Mouse (Mus musculus) left cerebral cortex, postnatal 36 days (tissue): ENCODE results near the gene Ascc2. TPM values are rescaled to one million over a fixed set of nuclear protein-coding genes. Genes with fewer than 3 reads are reported as not detected.
"Not testable (repeated sequence)": the region's sequence is repeated elsewhere in the genome, so short reads cannot be mapped to it uniquely, and the experiment has no call there.

ENCODE experiments used
- DNase-seq, 2 experiments: peaks; one replicate each; pipeline ENCODE4 v3.0.0; 2021 to 2022; ENCODE audit warnings: low spot score in 2 of 2, mixed read lengths in 1 of 2
- intact Hi-C: fragments of 180-260 bp; cut with DNase I; formaldehyde crosslinking; loops from one replicate; pipeline ENCODE4 v1.15.1; 2025
- total RNA-seq, 2 experiments: library from RNA; stranded (reverse); gene quantifications; 2 replicates each; pipeline ENCODE4 v1.2.3; 2021

The Ascc2 gene
- total RNA-seq, 2 experiments from 2014 or later, result 15.1 to 21.6 TPM

- no peak for DNase-seq
- intact Hi-C loops, result no loop called here
These were observed 67.6 kb downstream of the Ascc2 start for GRCm38 (mm10) chr11:4705178-4705577.

DNA sequence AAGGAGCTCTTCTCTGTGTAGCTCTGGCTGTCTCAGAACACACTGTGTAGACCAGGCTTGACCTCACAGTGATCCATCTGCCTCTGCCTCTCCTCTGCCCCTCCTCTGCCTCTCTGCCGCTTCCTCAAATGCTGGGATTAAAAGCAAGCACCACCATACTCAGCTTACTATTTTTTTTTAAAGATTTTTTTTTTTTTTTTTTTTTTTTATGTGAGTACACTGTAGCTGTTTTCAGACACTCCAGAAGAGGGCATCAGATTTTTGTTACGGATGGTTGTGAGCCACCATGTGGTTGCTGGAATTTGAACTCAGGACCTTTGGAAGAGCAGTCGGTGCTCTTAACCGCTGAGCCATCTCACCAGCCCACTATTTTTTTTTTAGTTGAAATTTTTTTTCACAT, 72.6 kb downstream of the Ascc2 start:
- DNase-seq, intact Hi-C loops: not testable (repeated sequence)

DNA sequence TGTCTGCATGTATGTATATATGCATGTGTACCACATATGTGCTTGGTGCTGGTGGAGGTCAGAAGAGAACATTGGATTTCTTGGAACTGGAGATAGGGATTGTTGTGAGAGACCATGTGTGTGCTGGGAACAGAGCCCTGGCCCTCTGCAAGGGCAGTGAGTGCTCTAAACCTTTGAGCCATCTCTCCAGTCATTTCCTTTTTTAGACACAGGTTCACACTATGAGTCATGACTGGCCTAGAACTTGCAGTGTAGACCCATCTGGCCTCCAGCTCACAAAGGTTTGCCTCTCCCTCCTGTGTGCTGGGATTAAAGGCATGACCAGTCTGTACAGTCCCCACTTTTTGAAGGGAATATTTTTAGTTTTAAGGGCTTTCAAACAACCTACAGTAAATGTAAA, 75.3 kb downstream of the Ascc2 start:
- intact Hi-C loops, result no loop called here
- DNase-seq, result no peak

- intact Hi-C loops, result no loop called here
- no peak for DNase-seq
These were observed 77.2 kb downstream of the Ascc2 start for GRCm38 (mm10) chr11:4714727-4715126.

DNA sequence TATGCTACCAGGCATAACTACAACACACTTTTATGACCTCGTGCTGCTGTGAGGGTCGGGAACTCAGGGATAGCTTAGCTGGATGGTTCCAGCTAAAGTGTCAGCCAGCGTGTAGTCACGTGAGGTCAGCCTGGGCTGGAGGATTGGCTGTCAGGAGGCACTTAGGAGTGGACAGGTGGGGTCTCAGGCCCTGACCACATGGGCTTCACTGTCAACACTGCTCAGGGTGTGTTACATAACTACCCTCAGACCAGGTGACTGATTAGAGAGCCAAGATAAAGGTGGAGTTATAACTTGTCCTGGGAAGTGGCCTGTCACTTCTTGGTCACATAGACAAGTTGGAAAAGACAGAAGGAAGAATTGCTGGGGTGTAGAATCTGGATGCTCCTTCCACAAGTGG, 78.0 kb downstream of the Ascc2 start:
- intact Hi-C loops, result no loop called here
- no peak for DNase-seq

DNA sequence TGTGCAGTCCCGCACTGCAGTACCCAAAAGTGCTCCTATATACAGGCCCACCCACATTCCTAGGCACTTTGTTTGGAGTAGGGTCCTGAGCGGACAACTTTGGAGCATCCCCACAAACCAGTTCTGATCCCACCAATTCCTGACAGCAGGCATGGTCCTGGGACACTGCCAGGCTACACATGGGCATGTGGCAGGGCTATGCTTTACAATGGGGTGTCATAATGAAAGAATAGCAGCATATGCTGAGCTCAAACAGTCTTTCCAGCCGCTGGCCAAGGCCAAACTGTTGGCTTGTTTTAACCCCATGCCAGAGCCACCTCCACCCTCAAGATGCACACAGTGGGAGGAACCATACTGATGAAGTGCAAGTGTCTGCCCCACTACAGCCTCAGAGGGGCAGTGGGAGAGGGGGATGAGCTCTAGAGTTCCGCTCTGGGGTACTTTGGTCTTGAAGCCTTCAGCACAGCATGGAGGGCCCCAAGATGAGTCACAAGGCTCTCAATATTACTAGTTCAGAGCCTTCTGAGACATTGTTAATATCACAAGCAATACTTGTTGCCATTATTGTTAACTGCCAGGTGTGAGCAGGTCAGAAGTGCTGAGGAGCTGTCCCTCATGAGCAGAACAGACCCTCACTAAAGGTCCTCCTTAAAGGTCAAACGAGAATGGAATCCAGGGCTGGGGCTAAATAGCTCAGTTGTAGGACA, 79.1 kb downstream of the Ascc2 start:
- no peak for DNase-seq
- intact Hi-C loops, result no loop called here

- intact Hi-C loops, result no loop called here
- no peak for DNase-seq
These were observed 81.0 kb downstream of the Ascc2 start for GRCm38 (mm10) chr11:4718548-4718947.

- intact Hi-C loops, result no loop called here
- DNase-seq, result no peak
These were observed 82.4 kb downstream of the Ascc2 start for GRCm38 (mm10) chr11:4719961-4720360.

GRCm38 (mm10) chr11:4720393-4720792, 82.8 kb downstream of the Ascc2 start:
- intact Hi-C loops, result no loop called here
- no peak for DNase-seq

DNA sequence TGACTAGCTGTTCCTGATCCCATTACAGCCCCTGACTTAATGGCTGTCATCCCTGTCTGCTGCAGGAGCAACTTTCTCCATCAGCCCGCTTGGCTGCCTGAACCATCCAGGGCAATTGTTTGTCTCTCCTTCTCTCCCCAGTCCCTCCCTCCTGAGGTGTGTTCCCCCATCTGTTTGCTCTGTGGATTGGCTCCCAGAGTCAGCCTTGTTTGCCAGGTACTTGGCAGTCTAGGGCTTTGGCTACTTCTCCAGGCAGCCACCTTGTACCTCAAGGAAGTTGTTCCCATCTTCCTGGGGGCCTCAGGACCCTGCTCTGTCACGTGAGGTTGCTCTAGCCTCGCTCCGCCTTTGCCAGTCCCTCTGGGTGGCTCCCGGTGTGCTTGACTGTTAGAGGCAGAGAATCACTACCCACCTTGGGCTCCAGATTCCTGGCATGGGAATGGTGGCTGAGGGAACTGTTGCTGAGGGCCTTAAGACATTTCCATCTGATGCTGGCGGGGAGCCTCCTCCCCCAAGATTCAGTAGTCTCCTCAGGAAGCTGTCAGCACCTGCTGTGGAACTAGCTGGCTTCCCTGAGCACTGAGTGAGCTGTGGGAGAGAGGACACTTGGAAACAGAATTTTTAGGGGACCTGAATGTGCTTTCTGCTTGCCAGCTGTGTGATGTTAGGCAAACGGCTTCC, 83.5 kb downstream of the Ascc2 start:
- intact Hi-C loops, result no loop called here
- peak; percentile 31 to 35 for DNase-seq

GRCm38 (mm10) chr11:4721728-4722127, 84.2 kb downstream of the Ascc2 start:
- intact Hi-C loops, result no loop called here
- no peak for DNase-seq

- intact Hi-C loops, result no loop called here
- DNase-seq, result no peak
These were observed 92.1 kb downstream of the Ascc2 start for GRCm38 (mm10) chr11:4729603-4730002.

DNA sequence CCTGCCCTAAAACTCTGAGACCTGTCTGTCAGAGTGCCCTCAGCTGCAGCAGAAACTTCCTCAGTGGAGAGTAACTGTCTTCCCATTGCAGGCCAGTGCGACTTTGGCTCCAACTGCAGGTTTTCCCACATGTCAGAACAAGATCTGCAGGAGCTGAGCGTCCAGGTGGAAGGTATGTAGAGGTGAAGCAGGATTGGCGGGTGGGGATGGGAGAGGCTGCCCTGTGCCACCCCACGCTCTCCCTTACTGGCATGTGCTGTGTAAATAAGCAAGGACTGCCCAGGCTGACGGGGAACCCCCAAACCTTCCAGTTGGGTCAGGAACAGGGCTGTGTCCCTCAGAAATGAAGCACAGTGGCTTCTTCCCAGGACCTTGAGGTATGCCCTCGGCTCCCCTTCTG, 92.5 kb downstream of the Ascc2 start:
- DNase-seq, result no peak
- intact Hi-C loops, result no loop called here

GRCm38 (mm10) chr11:4730913-4731312, 93.4 kb downstream of the Ascc2 start:
- DNase-seq, result no peak
- intact Hi-C loops, result no loop called here

- intact Hi-C loops, result no loop called here
- no peak for DNase-seq
These were observed 94.2 kb downstream of the Ascc2 start for GRCm38 (mm10) chr11:4731781-4732180.

DNA sequence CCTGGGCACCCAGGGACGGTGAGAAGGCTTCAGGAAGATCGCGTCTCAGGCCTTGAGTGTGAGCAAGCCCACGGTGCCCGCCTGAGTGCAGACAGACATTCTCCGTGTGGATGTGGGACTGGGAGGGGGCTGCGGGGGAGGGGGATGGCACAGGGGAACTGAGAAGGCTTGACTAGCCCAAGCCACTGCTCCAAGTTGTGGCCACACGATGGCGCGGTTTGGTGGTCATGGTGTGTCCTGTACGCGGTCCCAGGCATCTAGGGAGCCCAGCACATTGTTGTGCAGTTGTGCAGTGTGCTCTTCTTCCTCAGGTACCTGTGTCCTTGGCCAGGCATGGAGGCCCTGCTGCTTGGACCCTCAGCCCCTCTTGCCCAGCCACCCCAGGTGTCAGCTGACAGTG, 96.6 kb downstream of the Ascc2 start:
- DNase-seq, result no peak
- intact Hi-C loops, result no loop called here

Other genes with a start within 250 kb of the Ascc2 start
- not detected for gene Hormad2, start 196.6 kb upstream of the Ascc2 start, total RNA-seq
- gene Mtmr3, start 42.9 kb upstream of the Ascc2 start, total RNA-seq, result 10 to 100 TPM; 69.0 to 73.5 TPM
- not detected for gene Gm11032, start 17.7 kb upstream of the Ascc2 start, total RNA-seq
- 100 to 1,000 TPM; 360 to 388 TPM for gene Uqcr10, start 66.6 kb downstream of the Ascc2 start, total RNA-seq
- 10 to 100 TPM; 31.8 to 32.9 TPM for gene Zmat5, start 66.9 kb downstream of the Ascc2 start, total RNA-seq
- 10 to 100 TPM; 16.4 to 22.0 TPM for gene Cabp7, start 109.0 kb downstream of the Ascc2 start, total RNA-seq
- 10 to 100 TPM; 73.3 to 75.0 TPM for gene Nf2, start 211.8 kb downstream of the Ascc2 start, total RNA-seq
- gene Nipsnap1, start 236.2 kb downstream of the Ascc2 start, total RNA-seq, result 10 to 100 TPM; 85.0 to 90.8 TPM